Mouse (Mus musculus) gastrocnemius, postnatal 10 days (tissue): ENCODE measurements around the gene Lrrc36. TPM values are rescaled to one million over a fixed set of nuclear protein-coding genes. Genes with fewer than 3 reads are reported as not detected.

Source experiments
- DNase-seq: peaks from one replicate; pipeline ENCODE4 v3.0.0; 2021; ENCODE audit warnings: mixed read lengths
- total RNA-seq, 2 experiments: library from RNA; stranded (reverse); gene quantifications; 2 replicates each; pipeline ENCODE4 v1.2.3; 2021

The Lrrc36 gene
- total RNA-seq, 2 experiments from 2014 or later = 0.93 to 1.1 TPM

- no peak for DNase-seq
Observed at GRCm38 (mm10) chr8:105433021-105433420, 19.6 kb downstream of the Lrrc36 start.

- no peak for DNase-seq
Observed at GRCm38 (mm10) chr8:105433511-105433910, 20.1 kb downstream of the Lrrc36 start.

GRCm38 (mm10) chr8:105434136-105434535 lies 20.8 kb downstream of the Lrrc36 start:
- no peak for DNase-seq

- DNase-seq = no peak
Observed at GRCm38 (mm10) chr8:105436218-105436617, 22.8 kb downstream of the Lrrc36 start.

GRCm38 (mm10) chr8:105437078-105437748 lies 23.8 kb downstream of the Lrrc36 start:
- DNase-seq = no peak

GRCm38 (mm10) chr8:105438865-105439264 lies 25.5 kb downstream of the Lrrc36 start:
- DNase-seq = peak; percentile 60

- DNase-seq = peak; percentile 64
Observed at GRCm38 (mm10) chr8:105441433-105441832, 28.1 kb downstream of the Lrrc36 start.

GRCm38 (mm10) chr8:105442661-105443060 lies 29.3 kb downstream of the Lrrc36 start:
- no peak for DNase-seq

GRCm38 (mm10) chr8:105445296-105446126 lies 32.1 kb downstream of the Lrrc36 start:
- DNase-seq = no peak

GRCm38 (mm10) chr8:105446127-105446552 lies 32.8 kb downstream of the Lrrc36 start:
- peak; percentile 44 for DNase-seq

- no peak for DNase-seq
Observed at GRCm38 (mm10) chr8:105448188-105448587, 34.8 kb downstream of the Lrrc36 start.

GRCm38 (mm10) chr8:105448596-105448995 lies 35.2 kb downstream of the Lrrc36 start:
- no peak for DNase-seq

- DNase-seq = no peak
Observed at GRCm38 (mm10) chr8:105450977-105451376, 37.6 kb downstream of the Lrrc36 start.

- no peak for DNase-seq
Observed at GRCm38 (mm10) chr8:105451903-105452603, 38.7 kb downstream of the Lrrc36 start.

- no peak for DNase-seq
Observed at GRCm38 (mm10) chr8:105453296-105453695, 39.9 kb downstream of the Lrrc36 start.

GRCm38 (mm10) chr8:105454088-105454487 lies 40.7 kb downstream of the Lrrc36 start:
- no peak for DNase-seq

GRCm38 (mm10) chr8:105455218-105455617 lies 41.8 kb downstream of the Lrrc36 start:
- no peak for DNase-seq

- DNase-seq = no peak
Observed at GRCm38 (mm10) chr8:105461085-105461803, 47.9 kb downstream of the Lrrc36 start.

GRCm38 (mm10) chr8:105464595-105464994 lies 51.2 kb downstream of the Lrrc36 start:
- DNase-seq = peak; percentile 48

- no peak for DNase-seq
Observed at GRCm38 (mm10) chr8:105466246-105466645, 52.9 kb downstream of the Lrrc36 start.

GRCm38 (mm10) chr8:105466700-105467291 lies 53.4 kb downstream of the Lrrc36 start:
- no peak for DNase-seq
